Mouse (Mus musculus) cerebellum, adult 18-20 months (tissue): ENCODE measurements around the gene Itga9.

Source experiments
- DNase-seq, 2 experiments: peaks; one replicate each; pipeline ENCODE4 v3.0.0; 2021

Gene Itga9

DNA sequence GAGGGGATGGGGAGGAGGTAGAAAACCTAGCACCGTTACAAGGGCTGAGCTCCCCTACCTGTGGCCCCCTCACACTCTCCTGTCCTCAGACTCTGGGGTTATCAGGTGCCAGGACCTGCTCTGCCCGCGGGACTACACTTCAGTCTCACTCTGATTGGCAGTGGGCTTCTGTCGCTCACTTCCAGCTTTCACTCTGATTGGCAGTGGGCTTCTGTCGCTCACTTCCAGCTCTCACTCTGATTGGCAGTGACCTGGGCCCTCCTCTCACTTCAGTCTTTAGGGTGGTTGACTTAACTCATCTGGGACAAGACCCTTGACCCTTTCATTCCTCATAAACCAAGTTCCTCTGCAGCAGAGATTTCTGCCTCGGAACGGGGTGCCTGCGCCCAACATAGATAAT, 226.9 kb downstream of the Itga9 start:
- DNase-seq = no peak

DNA sequence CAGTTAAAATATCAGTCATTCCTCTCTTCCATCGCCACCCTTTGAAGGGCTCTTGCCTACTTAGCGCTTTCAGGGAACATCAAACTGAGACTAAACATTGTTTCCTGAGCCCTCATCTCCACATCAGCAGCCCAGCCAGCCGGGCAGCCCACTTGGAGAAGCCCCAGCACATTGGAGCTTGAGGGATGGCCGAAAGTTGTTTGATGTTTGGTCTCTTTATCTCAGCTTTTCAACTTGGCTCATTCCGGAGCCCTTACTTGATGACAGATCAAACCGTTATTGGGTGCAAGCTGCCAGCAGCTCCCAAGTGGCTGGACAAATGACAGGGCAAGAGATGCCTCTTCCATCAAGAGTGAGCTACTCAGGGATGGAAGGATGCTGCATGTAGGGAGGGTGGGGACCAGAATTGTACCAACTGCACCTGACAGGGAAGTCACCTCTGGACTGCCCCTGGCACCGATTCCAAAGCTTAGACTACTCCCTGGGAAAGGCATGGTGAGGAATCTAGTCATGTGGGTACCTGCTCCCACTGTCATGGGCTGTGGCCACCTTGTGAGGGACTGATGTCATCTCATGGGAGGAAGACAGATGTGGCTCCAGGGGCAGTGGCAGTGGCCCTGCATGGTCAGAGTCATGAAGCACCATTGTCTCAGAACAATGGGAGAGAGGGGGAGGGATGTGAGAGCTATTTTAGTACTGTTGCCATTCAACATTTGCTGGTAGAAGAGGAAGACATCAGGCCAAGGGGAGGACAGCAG, 232.6 kb downstream of the Itga9 start:
- DNase-seq = no peak

DNA sequence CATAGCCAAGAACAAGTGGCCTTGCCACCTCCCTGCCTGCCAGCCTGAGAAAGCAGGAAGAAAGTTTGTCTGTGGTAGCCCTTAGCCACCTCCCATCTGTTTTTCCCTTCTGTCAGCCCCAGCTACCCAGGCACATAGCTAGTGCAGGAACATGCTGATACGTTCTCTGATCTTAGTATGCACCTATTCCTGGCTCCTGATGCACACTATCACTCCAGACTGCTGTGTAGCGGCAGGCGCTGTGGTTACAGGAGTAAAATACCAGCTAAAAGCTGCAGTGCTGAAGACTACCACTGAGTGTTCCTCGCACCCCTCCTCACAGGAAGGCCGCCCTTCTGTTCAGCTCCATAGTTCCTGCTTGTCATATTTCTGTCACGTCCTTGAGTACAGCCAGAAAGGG, 234.8 kb downstream of the Itga9 start:
- no peak for DNase-seq

DNA sequence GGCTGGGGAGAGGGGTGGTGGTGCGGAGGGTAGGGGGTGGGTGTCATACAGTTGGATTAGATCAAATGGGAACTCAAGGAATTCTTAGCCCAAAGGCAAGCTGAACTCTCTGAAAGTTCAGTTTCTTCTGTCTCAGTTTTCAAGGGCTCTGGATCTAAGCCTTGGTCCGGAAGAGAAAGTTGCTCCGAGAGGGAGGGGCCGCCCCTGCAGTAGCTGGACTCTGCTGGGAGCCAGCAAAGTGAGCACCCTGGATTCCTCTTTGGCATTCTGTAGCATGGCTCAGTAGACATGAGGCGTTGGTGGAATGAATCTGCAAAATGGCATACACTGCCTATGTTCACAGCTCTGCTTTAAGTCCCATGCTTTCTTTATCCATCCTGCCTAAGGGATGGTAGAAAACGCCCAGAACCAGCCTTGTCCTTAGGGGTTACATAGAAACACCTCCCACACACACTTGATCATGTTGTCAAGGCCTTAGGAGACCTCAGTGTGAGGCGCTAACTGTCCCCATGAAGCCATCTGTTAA, 235.5 kb downstream of the Itga9 start:
- no peak for DNase-seq

DNA sequence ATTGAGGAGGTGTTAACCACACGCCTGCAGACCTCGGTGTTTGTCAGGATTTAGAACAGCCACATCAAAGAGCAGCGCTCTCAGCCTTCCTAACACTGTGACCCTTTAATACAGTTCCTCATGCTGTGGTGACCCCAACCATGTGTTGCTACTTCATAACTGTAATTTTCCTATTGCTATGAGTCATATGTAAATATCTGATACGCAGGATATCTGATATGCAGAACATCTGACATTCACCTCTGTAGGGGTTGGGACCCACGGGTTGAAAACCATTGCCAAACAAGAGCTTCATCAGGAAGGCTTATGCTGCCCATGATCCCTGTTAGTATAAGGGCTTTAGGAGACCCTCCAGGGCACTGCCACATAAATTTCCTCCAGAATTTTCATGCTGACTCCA, 237.2 kb downstream of the Itga9 start:
- DNase-seq = no peak

DNA sequence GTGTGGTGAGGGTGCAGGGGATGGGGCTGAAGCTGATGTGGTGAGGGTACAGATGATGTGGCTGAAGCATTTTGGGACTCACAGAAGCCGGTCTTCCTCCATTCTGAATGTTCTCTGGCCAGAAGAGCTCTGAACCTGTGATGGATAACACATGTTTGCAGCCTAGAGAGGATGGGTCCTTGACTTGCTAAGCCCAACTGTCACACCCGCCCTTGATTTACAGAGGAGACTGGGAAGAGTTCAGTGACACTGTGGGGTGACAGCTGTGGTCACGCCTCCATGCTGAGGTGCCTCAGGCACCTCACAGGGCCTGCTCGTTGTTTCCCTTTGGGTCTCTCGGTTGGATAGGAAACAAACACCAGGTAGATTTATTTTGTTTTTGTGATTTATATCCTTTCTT, 238.5 kb downstream of the Itga9 start:
- DNase-seq = no peak

DNA sequence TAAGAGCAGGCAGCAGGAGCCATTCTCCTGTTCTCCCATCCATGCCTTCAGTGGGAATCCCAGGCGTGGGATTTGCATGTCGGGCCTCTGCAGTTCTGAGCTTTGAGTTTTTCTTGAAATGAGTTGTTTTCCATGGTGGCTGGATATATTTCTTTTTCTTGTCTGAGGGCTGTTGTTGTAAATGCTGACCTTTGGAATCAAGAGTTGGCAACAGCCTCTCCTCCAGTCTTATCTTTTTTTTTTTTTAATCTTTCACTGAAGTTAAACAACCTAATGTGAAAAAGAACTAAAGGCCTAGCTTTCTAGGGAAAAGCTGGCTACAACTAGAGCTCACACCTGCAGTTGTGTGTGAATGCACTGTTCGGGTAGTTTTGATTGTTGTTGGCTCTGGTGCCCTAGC, 240.3 kb downstream of the Itga9 start:
- DNase-seq = no peak

DNA sequence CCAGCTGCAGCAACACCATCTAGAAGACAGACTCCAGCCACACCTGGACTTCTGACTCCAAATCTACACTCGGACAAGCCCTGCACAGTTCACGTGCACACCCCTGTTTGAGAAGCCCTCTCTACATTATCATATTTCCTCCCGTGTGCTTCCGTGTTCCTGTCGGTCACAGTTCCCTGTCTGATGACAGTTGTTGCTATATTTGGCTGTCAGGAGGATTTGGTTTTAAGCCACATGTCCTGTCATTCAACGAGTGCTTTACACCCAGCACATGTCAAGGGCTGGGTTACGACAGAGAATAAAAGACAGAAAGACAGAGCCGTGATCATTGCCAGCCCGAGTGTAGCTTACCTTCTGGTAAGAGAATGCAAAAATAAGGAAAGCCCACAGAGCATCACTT, 250.2 kb downstream of the Itga9 start:
- DNase-seq = no peak

DNA sequence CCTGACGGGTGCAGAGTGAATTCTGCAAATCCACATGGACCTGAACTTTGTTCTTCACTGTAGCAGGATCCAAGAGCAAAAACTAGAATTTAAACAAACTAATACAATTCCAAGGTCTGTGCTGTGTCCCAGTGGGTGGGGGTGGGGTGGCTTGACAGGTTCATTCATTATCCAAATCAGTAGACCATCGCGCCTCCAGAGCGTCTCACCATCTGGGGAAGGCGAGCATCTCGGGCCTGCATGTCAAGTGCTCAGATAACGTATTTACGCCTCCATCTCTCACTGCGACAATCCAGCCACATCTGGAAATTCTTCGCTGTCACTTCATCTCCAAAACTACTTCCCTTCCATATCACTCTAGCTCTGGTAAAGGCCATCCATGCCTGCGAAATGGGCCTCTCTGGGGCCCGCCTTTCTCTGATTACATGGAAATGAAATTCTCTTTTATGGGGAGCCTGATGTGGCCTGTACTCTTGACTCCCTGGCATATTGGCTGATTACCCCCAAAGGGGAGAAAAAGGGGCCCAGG, 254.2 kb downstream of the Itga9 start:
- DNase-seq = no peak

DNA sequence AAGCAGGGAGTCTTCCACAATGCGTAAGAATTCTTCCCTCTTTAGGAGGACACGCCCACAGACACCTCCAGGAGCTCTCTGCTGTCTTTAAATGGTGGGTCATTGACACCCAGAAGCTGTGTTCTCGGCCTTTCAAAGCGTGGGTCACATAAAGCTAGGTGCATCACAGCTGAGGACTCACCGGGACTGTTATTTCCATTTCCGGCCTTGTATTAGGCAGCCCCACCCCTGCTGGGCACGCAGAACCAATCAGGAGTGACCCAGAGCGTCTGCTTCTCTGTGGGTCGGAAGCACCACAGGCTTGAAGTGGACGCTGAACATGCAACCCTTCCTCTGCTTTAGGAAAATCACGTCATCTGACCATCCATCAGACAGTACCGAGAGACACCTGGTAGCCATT, 255.7 kb downstream of the Itga9 start:
- no peak for DNase-seq

DNA sequence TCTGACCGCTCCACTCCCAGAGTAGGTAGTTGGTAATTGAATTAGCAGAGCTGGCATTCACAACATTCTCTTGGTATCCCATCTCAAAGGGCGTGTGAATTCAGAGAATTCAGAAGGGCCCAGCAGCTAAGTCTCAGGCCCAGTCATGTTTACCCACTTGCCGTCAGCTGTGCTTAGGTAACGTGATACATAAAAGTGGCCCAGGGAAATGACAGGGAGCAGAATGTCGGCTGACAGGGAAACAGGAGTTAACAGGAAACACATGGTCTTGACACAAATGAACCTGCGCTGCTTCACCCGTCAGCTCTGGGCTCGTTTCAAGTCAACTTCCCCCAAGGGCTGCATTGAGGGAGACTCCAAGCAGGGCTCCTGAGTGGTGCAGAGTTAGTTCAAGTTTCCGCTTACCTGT, 256.4 kb downstream of the Itga9 start:
- DNase-seq = no peak

DNA sequence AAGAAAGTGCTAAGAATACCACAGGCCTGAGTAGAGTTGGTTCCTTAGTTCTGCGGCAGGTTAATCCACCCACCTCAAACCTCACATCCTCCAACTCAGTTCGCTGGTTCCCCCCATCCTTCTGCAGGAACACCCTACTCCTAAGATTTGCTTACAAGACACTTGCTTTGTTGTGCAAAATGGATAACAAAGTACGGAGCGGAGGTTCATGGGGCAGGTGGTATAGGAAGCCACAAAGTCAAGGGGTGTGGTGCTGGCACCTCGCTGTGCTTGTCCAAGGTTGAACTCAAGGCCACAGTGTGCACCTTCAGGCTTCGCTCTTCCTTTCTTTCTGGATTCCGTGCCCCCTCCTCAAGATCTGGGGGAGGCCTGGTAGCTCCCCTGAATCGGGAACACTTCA, 257.0 kb downstream of the Itga9 start:
- DNase-seq = no peak

DNA sequence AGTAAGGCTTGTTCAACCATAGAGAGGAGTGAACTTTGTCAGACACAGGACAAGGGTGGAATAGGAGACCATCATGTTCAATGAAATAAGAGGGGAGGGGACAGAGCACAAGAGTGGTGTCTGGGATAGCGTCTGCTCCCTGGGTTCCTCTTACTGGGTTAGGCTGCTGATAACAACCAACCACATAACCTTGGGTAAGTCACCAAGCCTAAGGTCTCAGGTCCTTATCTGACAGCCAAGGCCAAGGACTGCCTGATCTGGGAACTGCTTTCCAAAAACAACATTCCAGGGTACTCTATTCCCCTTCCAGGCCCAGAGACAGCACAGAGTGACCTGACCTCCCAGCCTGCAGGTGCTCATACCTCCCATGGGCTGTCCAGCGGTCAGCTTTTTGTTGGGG, 260.5 kb downstream of the Itga9 start:
- DNase-seq = no peak

DNA sequence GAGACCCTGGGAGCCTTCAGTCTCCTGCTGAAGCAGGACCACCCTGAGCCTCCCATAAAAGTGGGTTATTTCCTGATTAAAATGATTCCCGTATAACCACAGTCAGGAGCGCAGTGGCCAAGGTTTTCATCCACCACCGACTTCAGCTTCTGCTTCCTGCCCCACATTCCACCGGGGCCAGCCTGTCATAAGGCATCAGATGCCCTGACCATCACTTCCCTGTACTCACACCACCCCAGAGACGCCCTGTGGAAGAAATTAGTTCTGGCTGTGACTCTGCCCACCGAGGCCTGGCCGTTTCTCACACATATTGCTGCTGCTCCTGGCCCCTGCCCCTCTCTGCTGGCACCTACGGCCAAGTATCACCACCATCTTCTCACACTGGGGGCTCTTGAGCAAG, 261.4 kb downstream of the Itga9 start:
- DNase-seq = no peak

DNA sequence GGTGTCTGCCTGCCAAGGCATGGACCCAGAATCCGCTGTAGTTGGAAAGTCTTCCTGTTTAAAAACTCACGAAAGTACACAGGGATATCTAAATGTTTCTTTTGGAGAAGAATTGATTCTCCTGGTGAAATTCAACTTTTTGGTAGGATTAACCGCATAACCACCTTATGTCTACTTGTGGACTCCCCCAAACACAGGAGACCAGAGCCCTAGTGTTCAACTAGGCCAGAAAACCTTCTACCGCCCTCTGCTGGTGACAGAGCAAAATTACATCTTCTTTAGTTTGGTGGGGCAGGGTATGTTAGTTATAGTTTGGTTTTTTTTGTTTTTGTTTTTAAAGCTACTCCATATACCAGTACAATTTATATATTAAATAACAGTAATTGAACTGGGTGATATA, 264.6 kb downstream of the Itga9 start:
- peak; percentile 7 to 43 for DNase-seq

DNA sequence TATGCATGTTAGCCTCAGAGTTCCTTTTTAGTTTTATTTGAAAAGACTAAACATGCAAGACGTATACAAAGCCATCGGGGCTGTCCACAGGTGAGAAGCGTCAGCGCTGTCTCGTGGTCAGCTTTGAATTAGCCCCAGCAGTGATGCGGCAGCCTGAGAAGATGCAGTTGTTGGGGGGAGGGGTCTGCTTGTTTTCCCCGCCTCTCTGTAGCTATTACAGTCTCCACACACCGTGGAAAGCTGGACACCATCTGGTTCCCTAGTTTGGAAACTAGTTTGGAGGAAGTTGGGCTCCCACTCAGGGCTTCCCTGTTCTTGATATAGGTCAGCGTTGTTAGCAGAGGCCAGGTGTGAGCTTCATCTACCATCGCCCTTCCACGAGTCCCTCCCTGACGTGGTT, 266.5 kb downstream of the Itga9 start:
- no peak for DNase-seq

DNA sequence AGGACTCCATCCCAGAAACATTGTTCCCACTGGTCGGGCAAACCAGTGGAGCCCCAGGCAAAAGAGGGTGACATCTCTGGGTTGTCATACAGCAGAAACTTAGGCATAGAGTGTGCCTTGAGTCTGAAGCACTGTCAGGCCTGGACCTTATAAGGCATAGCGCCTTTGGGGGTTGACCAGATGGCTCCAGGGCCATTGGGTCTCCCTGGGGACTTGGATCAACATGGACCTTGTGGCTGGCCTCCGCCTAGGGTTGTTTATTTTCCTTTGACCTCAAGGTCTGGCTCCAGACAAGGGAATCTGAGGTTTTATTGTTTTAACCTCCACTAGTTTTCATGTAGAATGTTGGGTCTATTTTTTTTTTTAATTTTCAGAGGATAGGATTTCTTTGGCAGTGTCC, 267.1 kb downstream of the Itga9 start:
- no peak for DNase-seq

DNA sequence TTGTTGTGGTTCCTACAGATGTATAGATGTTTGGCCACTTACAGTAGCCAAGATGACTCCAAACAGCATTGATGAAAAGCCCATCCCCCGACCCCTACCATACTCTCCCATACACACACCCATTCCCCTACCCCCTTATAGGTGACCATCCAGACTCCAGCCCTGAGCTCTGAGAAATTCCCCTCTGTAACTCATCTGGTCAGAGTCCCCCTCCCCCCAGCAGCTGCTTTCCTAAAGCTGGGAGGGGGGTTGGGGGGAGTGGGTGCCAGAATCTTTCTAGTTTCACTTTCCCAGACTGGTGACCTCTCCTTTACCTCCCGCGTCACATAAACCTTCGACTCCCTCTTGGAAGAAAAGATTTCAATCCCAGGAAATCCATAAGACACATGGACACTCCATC, 269.2 kb downstream of the Itga9 start:
- DNase-seq = no peak

DNA sequence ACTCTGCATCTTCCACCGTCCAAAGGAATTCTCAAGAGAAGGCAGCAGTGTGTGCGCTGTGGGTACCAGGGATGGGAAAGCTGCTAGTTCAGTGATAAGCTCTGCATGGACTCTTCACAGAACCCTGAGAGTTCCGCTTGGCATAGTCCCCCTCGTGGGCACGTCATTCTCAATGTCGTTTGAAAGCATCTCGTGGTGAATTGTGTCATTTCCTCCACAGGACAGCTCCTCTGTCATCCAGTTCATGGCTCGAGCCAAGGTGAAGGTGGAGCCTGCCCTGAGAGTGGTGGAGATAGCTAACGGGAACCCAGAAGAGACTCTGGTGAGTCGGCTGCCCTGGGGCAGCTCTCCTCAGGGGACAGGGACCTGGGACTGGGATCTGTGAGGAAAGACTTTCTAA, 270.4 kb downstream of the Itga9 start:
- no peak for DNase-seq

DNA sequence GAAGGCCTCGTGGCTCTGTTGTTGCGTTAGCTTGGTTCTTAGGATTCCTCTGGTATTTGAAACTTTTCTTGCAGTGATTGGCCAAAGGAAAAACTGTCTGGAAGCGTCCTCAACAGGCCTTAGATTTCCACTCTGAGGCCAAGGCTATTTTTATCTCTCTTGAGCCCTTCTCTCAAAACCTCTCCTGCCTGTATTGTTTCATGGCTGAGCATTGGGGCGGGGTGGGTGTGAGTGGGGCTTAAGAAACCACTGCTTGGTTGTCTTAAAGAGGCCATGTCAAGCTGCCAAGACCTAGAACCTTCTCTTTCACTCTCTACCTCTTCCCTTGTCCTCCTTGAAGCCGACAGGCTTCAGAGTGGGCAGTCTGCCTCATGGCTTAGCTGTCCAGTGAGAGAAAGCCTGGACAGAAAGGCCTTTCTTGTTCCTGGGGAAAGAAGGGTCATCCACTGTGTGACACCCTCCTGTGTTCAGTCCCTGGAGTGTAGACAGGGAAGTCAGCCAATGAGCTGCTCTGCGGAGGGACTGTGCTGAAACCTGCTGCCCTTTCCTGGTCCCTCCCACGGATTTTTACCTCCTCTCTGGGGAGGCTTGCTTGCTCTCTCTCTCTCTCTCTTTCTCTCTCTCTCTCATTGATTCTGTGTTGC, 271.0 kb downstream of the Itga9 start:
- DNase-seq = no peak

DNA sequence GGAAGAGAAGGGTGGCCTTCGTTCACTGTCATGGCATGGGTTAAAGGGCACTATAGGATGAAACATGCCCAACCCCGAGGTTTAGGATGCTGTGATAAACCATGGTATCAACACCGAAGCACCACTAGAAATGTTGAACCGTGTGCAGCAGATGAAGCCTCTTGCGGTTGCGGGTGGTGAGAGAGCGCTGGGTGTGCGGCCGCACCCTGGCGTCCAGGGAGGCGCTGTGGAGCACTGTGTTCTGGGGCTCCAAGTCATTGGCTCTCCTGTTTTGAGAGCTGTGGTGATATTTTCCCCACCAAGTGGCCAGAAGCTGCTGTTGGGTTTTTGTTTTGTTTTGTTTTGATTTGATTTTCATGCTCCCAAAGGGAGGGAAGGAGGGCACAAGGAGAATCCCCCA, 272.1 kb downstream of the Itga9 start:
- no peak for DNase-seq

DNA sequence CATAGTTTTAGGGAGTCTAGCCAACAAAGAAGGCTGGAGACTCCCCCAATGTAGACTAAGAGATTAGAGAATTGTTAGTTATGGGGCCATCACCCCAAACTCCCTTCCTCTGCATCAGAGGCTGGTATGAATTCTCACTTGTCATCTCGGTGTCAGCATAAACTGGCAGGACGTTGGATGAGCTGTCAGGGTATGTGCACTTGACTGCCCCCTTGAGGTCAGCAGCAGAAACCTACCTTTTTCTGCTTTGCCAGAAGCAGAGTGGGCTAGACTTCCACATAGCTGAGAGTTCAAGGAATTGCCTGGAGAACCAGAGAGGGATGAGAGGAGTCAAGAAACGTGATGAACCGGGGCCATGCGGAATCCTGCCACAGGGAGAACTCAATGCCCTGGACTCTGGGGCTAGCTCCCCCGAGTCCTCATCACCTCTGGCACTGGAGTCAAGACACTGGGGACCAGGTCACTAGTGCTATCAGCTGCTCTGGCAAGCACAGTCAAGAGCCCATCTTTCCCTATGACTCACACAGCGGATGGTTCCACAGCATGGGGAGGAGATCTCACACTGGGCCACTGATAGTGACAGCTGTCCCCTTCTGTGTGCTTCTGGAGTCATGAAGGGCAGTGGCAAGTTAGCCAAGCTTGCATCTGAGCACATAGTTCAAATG, 274.9 kb downstream of the Itga9 start:
- DNase-seq = peak; percentile 26

DNA sequence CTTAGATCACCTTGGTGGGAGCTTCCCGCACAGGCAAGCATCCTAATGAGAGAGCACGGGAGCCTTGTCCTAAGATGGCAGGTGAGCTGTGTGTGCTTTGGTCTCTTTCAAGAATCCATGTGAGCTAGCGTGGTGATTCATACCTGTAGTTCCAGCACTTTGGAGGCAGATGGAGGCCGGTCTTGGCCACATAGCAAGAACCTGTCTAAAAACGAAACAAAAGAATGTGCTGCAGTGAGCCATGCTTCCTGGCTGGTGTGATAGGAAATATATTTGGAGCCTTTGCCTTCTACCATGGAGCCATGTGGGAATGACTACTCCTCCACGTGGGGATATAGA, 275.4 kb downstream of the Itga9 start:
- DNase-seq = peak in 1 of 2 experiments; percentile 19

DNA sequence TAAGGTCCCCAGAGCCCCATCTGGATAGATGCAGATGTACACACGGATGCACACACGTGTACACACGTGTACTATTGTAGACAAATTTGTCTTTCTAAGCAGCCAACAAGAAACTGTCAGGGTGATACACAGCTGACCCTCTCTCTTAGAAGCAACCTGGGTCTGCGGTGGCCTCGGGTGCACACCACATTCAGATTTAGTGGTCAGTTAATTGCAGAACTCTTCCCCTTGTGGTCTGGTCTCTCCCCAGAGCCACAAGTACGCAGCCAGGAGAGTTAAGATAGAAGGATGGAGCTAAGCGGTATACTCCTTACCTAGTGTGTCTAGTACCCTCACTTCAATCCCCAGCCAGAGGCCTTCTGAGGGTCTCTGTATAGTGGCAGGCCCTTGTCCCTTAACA, 276.7 kb downstream of the Itga9 start:
- DNase-seq = no peak
